Comparison of ENCODE assay signal across 22 mouse cellular contexts in genomic region chr4:56207726-56208125, GRCm38 (mm10).
A peak's percentile ranks its signal among the peaks of the same experiment; 100 is the strongest.
DNase-seq lines count a peak whose midpoint lies in the region; ATAC-seq lines count a peak whose summit lies in the region.
"Had no signal": no experiment of that assay in that cellular context is flagged by ENCODE, and none has a peak within 500 bp of the region (broad histone marks: within the 10 kb centered on the region; RNA-seq: fewer than 3 reads in every experiment).

No protein-coding gene starts in this region.

- ATAC-seq in CD4-positive, CD25-positive, alpha-beta regulatory T cell, adult 4 months = no peak
- ATAC-seq: activated CD4-positive, CD25-positive, alpha-beta regulatory T cell, adult 4 months; forebrain, embryonic 13.5 days; forebrain, embryonic 16.5 days; hindbrain, postnatal 0 days; inflammation-experienced regulatory T-cells, adult 6 months; intestine, postnatal 0 days had no signal

- peak; percentile 18 for DNase-seq in adrenal gland, postnatal 14 days
- DNase-seq in adrenal gland, adult 2 months = no peak
- DNase-seq in urinary bladder, postnatal 14 days (ENCODE audit: low spot score) = peak; percentile 20
- DNase-seq in urinary bladder, adult 2 months (ENCODE audit: low spot score) = no peak
- DNase-seq in NIH3T3 (ENCODE audit: low read depth) = peak; percentile 49
- peak; percentile 14 for DNase-seq in skeletal muscle tissue, adult 2 months (ENCODE audit: low read depth, low spot score)
- no peak for DNase-seq in left cerebral cortex, adult 8-10 months (ENCODE audit: low spot score in 2 of 2)
- DNase-seq: cerebellum, adult 11-12 months; cerebellum, adult 9-10 months; cerebellum, postnatal 14 days; gastrocnemius, postnatal 10 days; gastrocnemius, postnatal 36 days; heart, adult 2 months; heart, postnatal 14 days; heart, postnatal 4 days had no signal

Comparison
In these comparisons a context has a peak if more than half of its experiments do, and no peak if none do; other contexts are left out.
1. DNase-seq: peak in adrenal gland, postnatal 14 days (single experiment), urinary bladder, postnatal 14 days (single experiment), NIH3T3 (single experiment) and skeletal muscle tissue, adult 2 months (single experiment); none in adrenal gland, adult 2 months (single experiment), urinary bladder, adult 2 months (single experiment) and left cerebral cortex, adult 8-10 months (0 of 2).